Mouse (Mus musculus) stomach, postnatal 0 days (tissue): Measurements from ENCODE around the gene Tmem132e.

Experiments used
- CTCF ChIP-seq: IDR thresholded peaks from 2 replicates; pipeline ENCODE4 v1.5.1; 2016; ENCODE audit warnings: antibody characterized with exemption, low read depth, mild to moderate bottlenecking, moderate library complexity
- EP300 ChIP-seq: optimal IDR thresholded peaks from 2 replicates; pipeline ENCODE3; 2016; ENCODE audit warnings: antibody characterized with exemption

- TF ChIP-seq EP300 (no peak), CTCF (no peak)
Measured at GRCm38 (mm10) chr11:82351039-82351438, 37.7 kb upstream of the Tmem132e start.
